Mouse (Mus musculus): Measurements from ENCODE around the gene Stx3.

DNA sequence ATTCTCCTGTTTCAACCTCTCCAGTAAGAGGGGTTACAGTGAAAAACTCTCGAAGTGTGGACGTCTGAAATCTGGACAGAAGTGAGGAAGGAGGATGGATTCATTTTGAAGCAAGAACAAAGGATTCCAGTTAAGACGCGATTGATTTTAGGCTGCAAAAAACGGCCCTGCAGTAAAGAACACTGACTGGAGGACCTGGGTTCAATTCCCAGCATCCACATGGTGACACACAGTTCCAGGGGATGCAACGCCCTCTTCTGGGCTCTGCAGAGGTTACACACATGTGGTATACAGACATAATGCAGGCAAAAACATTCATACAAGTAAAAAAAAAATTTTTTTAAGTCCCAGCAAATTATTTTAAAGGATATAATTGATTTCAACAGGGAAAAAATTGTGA lies 1.0 kb upstream of the Stx3 start:
- no peak for TF ChIP-seq CTCF (IDR thresholded peaks at IDR 0.05; ENCODE audit: borderline replicate concordance, control insufficient read depth, extremely low read depth, insufficient read depth, low read length, poor library complexity)
- TF ChIP-seq POLR2A (IDR thresholded peaks at IDR 0.05; ENCODE audit: control insufficient read depth, extremely low read depth, insufficient read depth, low read length, poor library complexity) = no peak

All from thymus, adult 2 months (tissue).